Mouse (Mus musculus): ENCODE measurements around the gene Celf3. TPM values are rescaled to one million over a fixed set of nuclear protein-coding genes. Genes with fewer than 3 reads are reported as not detected.

Gene Celf3
- polyA plus RNA-seq, 1 experiment from 2014 or later = 0.80 TPM

GRCm38 (mm10) chr3:94465632-94466430 is 12.3 kb upstream of the Celf3 start:
- Histone ChIP-seq H3K9ac (replicated peaks; ENCODE audit: low read depth) (no peak overlapping the region), H3K9me3 (ENCODE audit: low read length) (no peaks in the 10 kb centered on the region), H3K27ac (ENCODE audit: low read length) (no peak overlapping the region), H3K27me3 (replicated peaks; ENCODE audit: insufficient read depth, low read length) (no peaks in the 10 kb centered on the region), H3K4me3 (ENCODE audit: low read depth, low read length) (no peak overlapping the region), H3K4me1 (ENCODE audit: insufficient read depth, low read depth, low read length) (no peaks in the 10 kb centered on the region), H3K4me2 (replicated peaks; ENCODE audit: low read depth, low read length) (no peak overlapping the region), H3K36me3 (ENCODE audit: insufficient read depth, low read length) (no peaks in the 10 kb centered on the region)
- 76% methylated on average over 13 of the region's 13 CpGs for WGBS
- ATAC-seq (no peak), DNase-seq (ENCODE audit: low spot score) (no peak)
- TF ChIP-seq CTCF (IDR thresholded peaks at IDR 0.05) = no peak
- no peak for TF ChIP-seq EP300 (IDR thresholded peaks at IDR 0.05)

- Histone ChIP-seq H3K9me3 (ENCODE audit: low read length) (no peaks in the 10 kb centered on the region), H3K27ac (ENCODE audit: low read length) (no peak overlapping the region), H3K36me3 (ENCODE audit: insufficient read depth, low read length) (no peaks in the 10 kb centered on the region), H3K9ac (replicated peaks; ENCODE audit: low read depth) (no peak overlapping the region), H3K4me2 (replicated peaks; ENCODE audit: low read depth, low read length) (no peak overlapping the region), H3K4me1 (ENCODE audit: insufficient read depth, low read depth, low read length) (no peaks in the 10 kb centered on the region), H3K4me3 (ENCODE audit: low read depth, low read length) (no peak overlapping the region), H3K27me3 (replicated peaks; ENCODE audit: insufficient read depth, low read length) (no peaks in the 10 kb centered on the region)
- no peak for ATAC-seq
- no peak for TF ChIP-seq EP300 (IDR thresholded peaks at IDR 0.05)
- TF ChIP-seq CTCF (IDR thresholded peaks at IDR 0.05) = no peak
- no peak for DNase-seq (ENCODE audit: low spot score)
- WGBS = 62% methylated on average over 3 of the region's 3 CpGs
These were observed 9.2 kb upstream of the Celf3 start for GRCm38 (mm10) chr3:94468931-94469330.

- DNase-seq (ENCODE audit: low spot score) = peak; percentile 78
- H3K9me3 ChIP-seq (ENCODE audit: low read length) = no peaks in the 10 kb centered on the region
- no peaks in the 10 kb centered on the region for H3K27me3 ChIP-seq (replicated peaks; ENCODE audit: insufficient read depth, low read length)
- no peak overlapping the region for H3K4me3 ChIP-seq (ENCODE audit: low read depth, low read length)
- peak; percentile 87 for ATAC-seq
- H3K36me3 ChIP-seq (ENCODE audit: insufficient read depth, low read length) = no peaks in the 10 kb centered on the region
- peak overlapping the region; percentile 22; the same call in 1 of the 2 replicates for H3K4me2 ChIP-seq (replicated peaks; ENCODE audit: low read depth, low read length)
- no peak for TF ChIP-seq CTCF (IDR thresholded peaks at IDR 0.05)
- no peak for TF ChIP-seq EP300 (IDR thresholded peaks at IDR 0.05)
- 14% methylated on average over 28 of the region's 28 CpGs for WGBS
- no peak overlapping the region for H3K27ac ChIP-seq (ENCODE audit: low read length)
- H3K9ac ChIP-seq (replicated peaks; ENCODE audit: low read depth) = no peak overlapping the region
- no peaks in the 10 kb centered on the region for H3K4me1 ChIP-seq (ENCODE audit: insufficient read depth, low read depth, low read length)
These were observed 5.5 kb upstream of the Celf3 start for GRCm38 (mm10) chr3:94472447-94473114.

- no peaks in the 10 kb centered on the region for H3K4me1 ChIP-seq (ENCODE audit: insufficient read depth, low read depth, low read length)
- H3K27ac ChIP-seq (ENCODE audit: low read length) = no peak overlapping the region
- no peaks in the 10 kb centered on the region for H3K9me3 ChIP-seq (ENCODE audit: low read length)
- DNase-seq (ENCODE audit: low spot score) = no peak
- H3K9ac ChIP-seq (replicated peaks; ENCODE audit: low read depth) = no peak overlapping the region
- H3K4me2 ChIP-seq (replicated peaks; ENCODE audit: low read depth, low read length) = 0 out of 2 replicates have a peak overlapping the region, but pooled peaks have one; percentile 22
- no peaks in the 10 kb centered on the region for H3K36me3 ChIP-seq (ENCODE audit: insufficient read depth, low read length)
- H3K27me3 ChIP-seq (replicated peaks; ENCODE audit: insufficient read depth, low read length) = no peaks in the 10 kb centered on the region
- TF ChIP-seq CTCF (IDR thresholded peaks at IDR 0.05) (no peak), EP300 (IDR thresholded peaks at IDR 0.05) (no peak)
- ATAC-seq = 0 out of 2 replicates have a peak, but pooled peaks have one; percentile 4
- WGBS = 50% methylated on average over 10 of the region's 10 CpGs
- no peak overlapping the region for H3K4me3 ChIP-seq (ENCODE audit: low read depth, low read length)
These were observed 5.0 kb upstream of the Celf3 start for GRCm38 (mm10) chr3:94473115-94473505.

- Histone ChIP-seq H3K9me3 (ENCODE audit: low read length) (no peaks in the 10 kb centered on the region), H3K36me3 (ENCODE audit: insufficient read depth, low read length) (no peaks in the 10 kb centered on the region), H3K27me3 (replicated peaks; ENCODE audit: insufficient read depth, low read length) (0 out of 2 replicates have a peak, but pooled peaks cover 4% of the 10 kb centered on the region), H3K4me3 (ENCODE audit: low read depth, low read length) (no peak overlapping the region), H3K27ac (ENCODE audit: low read length) (no peak overlapping the region), H3K4me1 (ENCODE audit: insufficient read depth, low read depth, low read length) (no peaks in the 10 kb centered on the region), H3K9ac (replicated peaks; ENCODE audit: low read depth) (no peak overlapping the region), H3K4me2 (replicated peaks; ENCODE audit: low read depth, low read length) (no peak overlapping the region)
- DNase-seq (ENCODE audit: low spot score) (peak; percentile 20), ATAC-seq (no peak)
- WGBS = 47% methylated on average over 5 of the region's 5 CpGs
- no peak for TF ChIP-seq EP300 (IDR thresholded peaks at IDR 0.05)
- no peak for TF ChIP-seq CTCF (IDR thresholded peaks at IDR 0.05)
These were observed 4.4 kb upstream of the Celf3 start for GRCm38 (mm10) chr3:94473567-94474232.
